Mouse (Mus musculus): ENCODE results near the gene Txn2.

Txn2 gene

GRCm38 (mm10) chr15:77906081-77906480, 22.7 kb downstream of the Txn2 start:
- no peak for DNase-seq

- no peak for DNase-seq
Measured at GRCm38 (mm10) chr15:77905275-77905970, 23.4 kb downstream of the Txn2 start.

DNA sequence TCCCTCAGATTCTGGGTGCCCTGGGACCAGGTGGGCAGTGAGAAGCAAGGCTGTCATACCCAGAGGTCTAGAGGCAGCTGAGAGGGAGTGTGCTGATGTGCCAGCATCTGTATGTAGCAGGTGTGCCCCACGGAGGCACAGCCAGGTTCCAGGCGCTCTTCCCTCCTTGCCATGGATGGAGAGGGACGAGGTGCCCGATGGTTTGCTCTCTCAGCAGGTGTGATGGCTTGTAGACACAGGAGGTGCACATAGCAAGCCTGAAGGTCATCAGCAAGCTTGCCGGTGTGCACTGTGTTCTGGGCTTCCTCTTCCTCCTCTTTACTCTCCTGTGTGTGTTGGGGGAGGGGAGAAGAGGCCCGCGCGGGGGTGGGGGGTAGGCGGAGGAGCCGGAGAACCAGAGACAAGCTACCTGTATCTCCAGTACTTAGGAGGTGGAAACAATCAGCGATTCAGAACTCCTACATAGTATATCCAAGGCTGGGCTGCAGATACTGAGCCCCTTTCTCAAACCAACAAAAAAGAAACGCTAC, 24.4 kb downstream of the Txn2 start:
- DNase-seq = no peak

GRCm38 (mm10) chr15:77903176-77903575, 25.6 kb downstream of the Txn2 start:
- DNase-seq = no peak

DNA sequence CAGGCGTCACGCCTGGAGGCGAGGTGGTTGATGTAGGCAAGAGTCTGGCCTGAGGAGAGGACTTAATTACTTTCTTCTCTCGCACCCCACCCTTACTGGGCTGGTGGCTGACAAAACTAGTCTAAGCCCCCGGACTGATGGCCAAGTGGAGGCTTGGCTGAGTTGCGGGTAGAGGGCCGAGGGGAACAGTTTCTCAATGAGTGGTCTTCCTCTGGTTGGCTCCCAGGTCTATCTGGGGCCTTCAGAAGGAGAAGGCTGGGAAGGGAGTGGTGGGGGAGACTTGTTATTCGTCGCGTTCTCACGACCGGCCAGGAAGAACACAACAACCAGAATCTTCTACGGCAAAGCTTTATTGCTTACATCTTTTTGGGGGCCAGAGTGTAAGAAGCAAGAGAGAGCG, 33.9 kb downstream of the Txn2 start:
- DNase-seq = no peak

- DNase-seq = no peak
Measured at GRCm38 (mm10) chr15:77893292-77893691, 35.5 kb downstream of the Txn2 start.

- DNase-seq = no peak
Measured at GRCm38 (mm10) chr15:77892420-77892819, 36.4 kb downstream of the Txn2 start.

DNA sequence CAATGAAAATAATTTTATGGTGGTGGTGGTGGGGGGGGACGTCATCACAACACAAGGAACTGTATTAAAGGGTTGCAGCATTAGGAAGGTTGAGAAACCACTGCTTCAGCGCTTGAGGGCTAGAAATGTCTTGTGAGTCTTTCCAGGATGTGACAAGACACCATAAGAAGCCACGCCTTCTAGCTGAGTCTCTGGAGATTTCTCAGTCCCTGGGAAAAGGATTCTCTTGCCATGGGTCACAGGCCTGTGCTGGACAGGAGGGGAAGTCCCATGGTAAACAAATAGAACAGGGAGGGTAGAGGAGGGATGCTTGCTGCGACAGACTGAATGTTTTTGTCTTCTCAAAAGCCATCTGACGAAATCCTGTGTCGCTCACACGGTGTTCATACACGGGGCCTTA, 37.0 kb downstream of the Txn2 start:
- no peak for DNase-seq

GRCm38 (mm10) chr15:77889761-77890422, 38.9 kb downstream of the Txn2 start:
- DNase-seq = no peak

DNA sequence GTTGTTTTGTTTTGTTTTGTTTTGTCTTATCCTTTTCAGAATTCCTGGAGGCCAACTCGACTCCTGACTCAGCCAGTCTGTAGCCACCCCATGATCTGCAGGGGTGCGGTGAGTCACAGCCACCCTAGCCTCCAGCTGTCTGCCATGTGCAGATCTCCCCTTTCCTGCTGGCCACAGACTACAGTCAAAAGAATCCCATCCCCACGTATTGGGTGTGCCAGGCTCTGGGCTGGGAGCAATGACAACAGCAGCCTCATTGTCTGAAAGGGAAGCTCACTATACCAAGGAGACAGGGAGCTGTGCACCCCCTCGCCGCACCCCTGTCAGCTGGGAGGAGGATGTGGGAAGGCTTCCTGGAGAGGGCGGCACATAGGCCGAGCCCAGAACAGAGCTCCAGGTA, 40.5 kb downstream of the Txn2 start:
- no peak for DNase-seq

DNA sequence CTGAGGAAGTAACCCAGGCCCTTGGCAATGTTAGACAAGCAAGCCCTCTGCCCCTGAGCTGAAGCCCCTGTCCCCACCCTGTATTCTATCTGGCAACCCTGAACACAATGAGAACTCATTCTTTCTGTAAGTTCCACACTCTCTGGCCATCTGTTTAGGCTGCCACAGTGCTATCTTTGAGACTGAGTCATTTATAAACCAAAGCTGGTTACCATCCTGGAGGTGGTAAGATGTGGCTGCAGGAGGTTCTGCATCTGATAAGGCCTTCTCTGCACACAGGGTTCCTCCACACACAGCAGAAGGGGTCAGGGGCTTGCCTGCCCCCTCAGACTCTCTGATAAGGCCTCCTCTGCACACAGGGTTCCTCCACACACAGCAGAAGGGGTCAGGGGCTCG, 41.7 kb downstream of the Txn2 start:
- DNase-seq = no peak

- no peak for DNase-seq
Measured at GRCm38 (mm10) chr15:77886369-77887092, 42.3 kb downstream of the Txn2 start.

DNA sequence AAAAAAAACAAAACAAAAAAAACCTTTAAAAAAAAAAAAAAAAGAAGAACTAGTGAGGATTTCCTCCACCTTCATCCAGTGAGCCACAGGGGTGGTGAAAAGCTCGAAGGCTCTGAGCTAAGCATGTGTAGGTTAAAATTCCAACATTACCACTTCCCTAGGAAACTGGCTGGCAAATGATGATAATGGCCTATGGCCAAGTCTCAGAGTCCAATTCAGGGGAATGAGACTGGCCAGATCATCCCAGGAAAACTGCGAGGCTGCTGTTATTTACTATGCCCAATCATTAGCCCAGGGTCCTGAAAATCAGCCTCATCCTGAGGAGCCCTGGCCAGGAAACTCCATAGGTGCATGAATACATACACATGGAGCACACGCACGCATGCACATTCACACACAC, 42.9 kb downstream of the Txn2 start:
- no peak for DNase-seq

DNA sequence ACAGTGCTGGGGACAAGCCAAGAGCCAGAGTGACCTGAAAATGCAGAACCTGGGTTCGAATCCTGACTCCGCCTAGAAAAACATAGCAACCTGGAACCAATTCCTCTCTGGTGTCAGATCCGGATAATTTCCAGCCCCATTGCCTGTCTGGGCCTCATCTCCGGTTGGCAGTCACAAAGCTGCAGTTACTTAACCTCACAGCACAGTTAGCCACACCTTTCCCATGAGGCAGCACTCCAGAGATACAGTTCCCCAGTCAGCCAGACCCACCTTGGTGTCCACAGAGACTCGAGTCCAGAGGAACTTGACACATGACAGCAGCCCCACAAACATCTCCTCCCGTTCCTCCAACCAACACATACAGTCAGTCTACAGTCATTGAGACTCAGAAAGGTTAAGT, 43.6 kb downstream of the Txn2 start:
- DNase-seq = no peak

DNA sequence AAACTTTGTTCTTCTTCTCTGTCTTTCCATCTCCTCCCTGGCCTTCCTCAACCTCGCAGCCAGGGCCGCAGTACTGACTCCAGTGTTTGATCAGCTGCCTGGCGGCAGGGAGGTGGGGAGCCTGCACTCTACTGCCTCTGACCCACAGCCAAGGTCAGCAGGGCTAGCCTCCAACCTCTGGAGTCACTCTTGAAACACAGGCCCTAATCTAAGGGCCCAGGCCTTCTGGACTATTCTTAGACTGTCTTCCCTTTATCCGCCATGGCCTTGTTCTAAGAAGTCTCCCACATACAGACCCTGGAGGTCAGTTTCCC, 45.2 kb downstream of the Txn2 start:
- no peak for DNase-seq

GRCm38 (mm10) chr15:77882797-77883696, 45.8 kb downstream of the Txn2 start:
- no peak for DNase-seq

DNA sequence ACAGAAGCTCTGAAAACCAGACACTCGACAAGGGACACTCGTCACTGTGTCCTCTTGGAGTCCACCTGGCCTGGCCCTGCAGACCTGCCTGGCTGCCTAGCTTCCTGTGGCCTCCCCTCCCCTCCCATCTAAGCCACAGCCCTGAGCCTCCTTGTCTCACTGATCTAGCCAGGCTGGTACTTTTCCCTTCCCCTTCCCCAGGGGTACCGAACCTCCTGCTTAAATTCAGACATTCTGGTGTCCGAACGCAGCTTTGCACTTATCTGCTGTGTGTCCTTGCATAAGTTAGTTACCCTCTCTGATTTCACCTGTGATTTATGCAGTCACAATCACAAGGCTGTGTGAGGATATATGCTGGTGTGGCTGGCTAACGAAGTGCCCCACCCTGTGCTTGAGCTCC, 46.5 kb downstream of the Txn2 start:
- DNase-seq = no peak

- no peak for DNase-seq
Measured at GRCm38 (mm10) chr15:77881698-77882097, 47.1 kb downstream of the Txn2 start.

- no peak for DNase-seq
Measured at GRCm38 (mm10) chr15:77880738-77881137, 48.1 kb downstream of the Txn2 start.

- no peak for DNase-seq
Measured at GRCm38 (mm10) chr15:77879756-77880155, 49.0 kb downstream of the Txn2 start.

DNA sequence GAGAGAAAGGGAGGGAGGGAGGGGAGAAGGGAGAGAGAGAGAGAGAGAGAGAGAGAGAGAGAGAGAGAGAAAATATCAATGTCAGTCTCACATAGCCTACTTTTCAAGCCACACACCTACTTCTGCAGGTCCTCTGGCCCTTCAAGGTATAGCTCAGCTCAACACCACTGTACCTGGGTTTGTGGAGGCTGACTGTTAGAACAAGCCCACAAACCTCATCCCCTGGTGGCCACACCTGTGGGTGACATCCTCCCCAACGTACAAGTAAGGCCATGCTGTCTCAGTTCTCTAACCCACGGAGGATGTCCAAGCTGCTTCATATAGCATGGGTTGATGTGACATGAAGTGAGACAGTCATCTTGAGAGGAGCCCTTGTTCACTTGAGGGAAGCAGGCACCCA, 51.6 kb downstream of the Txn2 start:
- no peak for DNase-seq

- no peak for DNase-seq
Measured at GRCm38 (mm10) chr15:77876716-77877115, 52.1 kb downstream of the Txn2 start.

- DNase-seq = no peak
Measured at GRCm38 (mm10) chr15:77875953-77876352, 52.9 kb downstream of the Txn2 start.

Data from cerebellum, adult 9-10 months (tissue).